Mouse (Mus musculus): ENCODE measurements around the gene Nudt16. TPM values are rescaled to one million over a fixed set of nuclear protein-coding genes. Genes with fewer than 3 reads are reported as not detected.

Nudt16 gene
- polyA plus RNA-seq (2012; fragmentation: generic; extraction: Trizol): 1 to 10 TPM in 1 of 2 experiments, under 1 TPM in 1; 0.26 to 1.8 TPM

DNA sequence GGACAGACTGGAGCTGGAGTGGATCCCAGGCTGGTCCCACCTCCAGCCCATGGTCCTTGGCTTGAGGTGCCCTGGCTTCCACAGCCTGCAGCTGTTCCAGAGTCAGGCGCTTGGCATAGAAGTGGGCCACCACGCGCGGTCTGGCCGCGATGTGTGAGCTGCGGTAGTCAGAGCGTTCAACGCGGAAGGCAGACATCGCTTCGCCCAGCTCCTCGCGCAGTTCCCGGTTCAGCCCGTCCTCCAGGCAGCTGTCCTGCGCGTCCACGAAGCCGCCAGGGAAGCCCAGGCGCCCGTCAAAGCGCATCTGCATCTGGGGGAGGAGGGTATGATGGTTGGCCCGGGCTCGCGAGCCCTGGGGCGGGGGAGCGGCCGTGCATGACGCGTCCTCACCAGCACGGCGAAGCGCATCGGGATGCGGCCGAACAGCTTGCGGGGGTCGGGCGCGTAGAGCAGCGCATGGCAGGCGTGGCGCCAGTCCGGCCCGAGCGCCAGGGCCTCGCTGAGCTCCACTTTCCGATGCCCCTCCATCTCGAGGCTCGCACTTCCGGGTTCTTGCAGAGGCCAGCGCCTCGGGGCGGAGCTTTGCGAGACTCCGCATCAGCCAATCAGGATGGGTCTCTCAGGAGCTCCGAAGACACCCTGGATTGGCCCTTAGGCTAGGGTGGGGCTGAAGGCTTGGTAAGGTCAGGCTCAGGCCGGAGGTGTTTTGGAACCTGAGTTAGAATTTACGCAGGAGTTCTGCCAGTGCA, at the start of gene Nudt16:
TSS of gene Nudt16 (minus strand) at position 572 of the 749 bp plus-strand sequence.

DNA sequence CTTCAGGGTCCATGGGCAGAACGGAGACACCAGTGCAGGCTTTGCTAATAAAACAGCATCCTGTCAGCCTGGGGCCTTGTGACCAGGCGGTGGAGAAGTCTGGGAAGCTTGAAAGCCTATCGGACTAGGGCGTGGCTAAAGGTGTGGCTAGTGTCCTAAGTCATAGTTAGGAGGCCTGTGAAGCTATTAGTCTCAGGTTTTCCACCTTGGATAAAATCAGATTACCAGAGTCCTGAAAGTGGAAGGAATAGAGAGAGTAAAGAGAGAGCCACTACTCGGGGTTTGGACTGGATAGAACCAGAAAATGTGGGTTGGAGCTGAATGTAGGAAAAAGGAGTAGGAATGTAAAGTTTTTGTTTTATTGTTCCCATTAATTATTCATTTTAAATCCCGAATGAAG, 13.4 kb upstream of the Nudt16 start, which contains the start of gene 1700080E11Rik:
TSS of gene 1700080E11Rik (minus strand) at position 101 of the 400 bp plus-strand sequence.

Other genes starting within 250 kb of the Nudt16 start
- 10 to 100 TPM; 31.7 to 54.0 TPM for gene Mrpl3, start 78.6 kb downstream of the Nudt16 start, polyA plus RNA-seq (2012; fragmentation: generic; extraction: Trizol)
- gene 1700080E11Rik, start 13.3 kb upstream of the Nudt16 start, polyA plus RNA-seq (2012; fragmentation: generic; extraction: Trizol): not detected